Mouse (Mus musculus) liver, embryonic 13.5 days (tissue): ENCODE data around the gene Ppp1r8. TPM values are rescaled to one million over a fixed set of nuclear protein-coding genes. Genes with fewer than 3 reads are reported as not detected.
A peak's percentile ranks its signal among the peaks of the same experiment; 100 is the strongest.

Experiments
- ATAC-seq: fragments of 200-750 bp; cut with Nextera tagmentation; 2 replicates; pipeline ENCODE4 v1.8.0; 2017; ENCODE audit warnings: low read depth, mild to moderate bottlenecking, moderate number of reproducible peaks, moderate library complexity
- DNase-seq: peaks from one replicate; pipeline ENCODE4 v3.0.0; 2022
- H3K27ac ChIP-seq: fragments of 300-500 bp; sonication (generic); 2 replicates; pipeline ENCODE4 v1.5.1; 2015; ENCODE audit warnings: moderate library complexity, mild to moderate bottlenecking, inconsistent platforms
- H3K27me3 ChIP-seq: fragments of 300-500 bp; sonication (generic); 2 replicates; pipeline ENCODE4 v1.6.1; 2015; ENCODE audit warnings: mild to moderate bottlenecking, inconsistent platforms
- H3K36me3 ChIP-seq: fragments of 300-500 bp; sonication (generic); 2 replicates; pipeline ENCODE4 v1.6.1; 2015; ENCODE audit warnings: mild to moderate bottlenecking, inconsistent platforms
- H3K4me1 ChIP-seq: fragments of 300-500 bp; sonication (generic); replicated peaks from 2 replicates; pipeline ENCODE4 v1.6.1; 2015; ENCODE audit warnings: inconsistent platforms
- H3K4me2 ChIP-seq: fragments of 300-500 bp; sonication (generic); 2 replicates; pipeline ENCODE4 v1.6.1; 2015; ENCODE audit warnings: inconsistent platforms, mild to moderate bottlenecking, moderate library complexity
- H3K4me3 ChIP-seq: fragments of 300-500 bp; sonication (generic); replicated peaks from 2 replicates; pipeline ENCODE4 v1.5.1; 2015; ENCODE audit warnings: mild to moderate bottlenecking, inconsistent platforms
- H3K9ac ChIP-seq: fragments of 300-500 bp; sonication (generic); 2 replicates; pipeline ENCODE4 v1.6.1; 2015; ENCODE audit warnings: mild to moderate bottlenecking, inconsistent platforms
- H3K9me3 ChIP-seq: fragments of 300-500 bp; sonication (generic); replicated peaks from 2 replicates; pipeline ENCODE4 v1.6.1; 2016; ENCODE audit warnings: inconsistent platforms
- WGBS: fragments of 180-500 bp; shearing (Covaris S2); methylation state at CpG from one replicate; pipeline ENCODE4 v1.1.7; 2015; ENCODE audit not compliant: insufficient replicate concordance; 5-methylcytosine and 5-hydroxymethylcytosine counted together
- polyA plus RNA-seq: library from polyadenylated mRNA; unstranded; fragments of >200 nt; fragmentation: Nextera tagmentation; extraction: Ambion mirVana; gene quantifications from 2 replicates; pipeline ENCODE4 v1.2.1, GENCODE M21; 2015

Gene Ppp1r8
- polyA plus RNA-seq: 29.9 and 32.1 TPM in 2 replicates

- under 1% methylated on average over 40 of the region's 40 CpGs for WGBS
- peak within 1 kb of the TSS; percentile 78 for H3K27ac ChIP-seq
- H3K9ac ChIP-seq: peak within 1 kb of the TSS; percentile 90
- DNase-seq (peak; percentile 81), ATAC-seq (peak; percentile 97)
- no peaks in the 10 kb centered on the region for H3K9me3 ChIP-seq
- no peaks in the 10 kb centered on the region for H3K27me3 ChIP-seq
- H3K4me2 ChIP-seq: peak within 1 kb of the TSS; percentile 85
- peaks cover 24% of the 10 kb centered on the region for H3K36me3 ChIP-seq
- peaks cover 29% of the 10 kb centered on the region for H3K4me1 ChIP-seq
- peak within 1 kb of the TSS; percentile 89 for H3K4me3 ChIP-seq
Observed at GRCm38 (mm10) chr4:132842970-132843704, at the start of gene Ppp1r8. Gene Ppp1r8, minus strand, starts transcription at chr4:132843169.

GRCm38 (mm10) chr4:132884844-132885374, 41.9 kb upstream of the Ppp1r8 start:
- Histone ChIP-seq H3K4me2 (peak overlapping the region; percentile 96), H3K4me1 (peaks cover 38% of the 10 kb centered on the region), H3K27ac (peak overlapping the region; percentile 91), H3K27me3 (no peaks in the 10 kb centered on the region), H3K9ac (peak overlapping the region; percentile 97), H3K9me3 (no peaks in the 10 kb centered on the region), H3K4me3 (peak overlapping the region; percentile 96), H3K36me3 (peaks cover 8% of the 10 kb centered on the region)
- no peak for DNase-seq
- peak; percentile 1; the same call in 1 of the 2 replicates for ATAC-seq
- WGBS: 9% methylated on average over 9 of the region's 9 CpGs

GRCm38 (mm10) chr4:132884064-132884843, 41.3 kb upstream of the Ppp1r8 start, which contains the start of gene Stx12:
Gene Stx12, minus strand, starts transcription at chr4:132884509.
- H3K36me3 ChIP-seq: peaks cover 13% of the 10 kb centered on the region
- H3K4me3 ChIP-seq: peak within 1 kb of the TSS; percentile 96
- no peaks in the 10 kb centered on the region for H3K27me3 ChIP-seq
- peak within 1 kb of the TSS; percentile 97 for H3K9ac ChIP-seq
- H3K27ac ChIP-seq: peak within 1 kb of the TSS; percentile 91
- H3K4me1 ChIP-seq: peaks cover 38% of the 10 kb centered on the region
- peak; percentile 83 for DNase-seq
- under 1% methylated on average over 71 of the region's 72 CpGs for WGBS
- peak; percentile 92 for ATAC-seq
- H3K9me3 ChIP-seq: no peaks in the 10 kb centered on the region
- H3K4me2 ChIP-seq: peak within 1 kb of the TSS; percentile 96

- H3K4me1 ChIP-seq: peaks cover 38% of the 10 kb centered on the region
- no peaks in the 10 kb centered on the region for H3K9me3 ChIP-seq
- DNase-seq (no peak), ATAC-seq (no peak)
- under 1% methylated on average over 21 of the region's 21 CpGs for WGBS
- H3K9ac ChIP-seq: peak overlapping the region; percentile 97
- peak overlapping the region; percentile 91 for H3K27ac ChIP-seq
- peak overlapping the region; percentile 96 for H3K4me2 ChIP-seq
- H3K36me3 ChIP-seq: peaks cover 13% of the 10 kb centered on the region
- H3K27me3 ChIP-seq: no peaks in the 10 kb centered on the region
- H3K4me3 ChIP-seq: peak overlapping the region; percentile 96
Observed at GRCm38 (mm10) chr4:132883561-132884063, 40.6 kb upstream of the Ppp1r8 start.

GRCm38 (mm10) chr4:132874363-132875097, 31.6 kb upstream of the Ppp1r8 start:
- no peak overlapping the region for H3K4me2 ChIP-seq
- peaks cover 48% of the 10 kb centered on the region for H3K4me1 ChIP-seq
- peaks cover 33% of the 10 kb centered on the region for H3K36me3 ChIP-seq
- ATAC-seq (no peak), DNase-seq (no peak)
- H3K27me3 ChIP-seq: no peaks in the 10 kb centered on the region
- H3K27ac ChIP-seq: peak overlapping the region; percentile 45; the same call in 1 of the 2 replicates
- no peak overlapping the region for H3K4me3 ChIP-seq
- H3K9ac ChIP-seq: no peak overlapping the region
- 74% methylated on average over 7 of the region's 7 CpGs for WGBS
- no peaks in the 10 kb centered on the region for H3K9me3 ChIP-seq

GRCm38 (mm10) chr4:132873481-132874362, 30.8 kb upstream of the Ppp1r8 start:
- Histone ChIP-seq H3K4me3 (no peak overlapping the region), H3K9me3 (no peaks in the 10 kb centered on the region), H3K27ac (peak overlapping the region; percentile 45), H3K27me3 (no peaks in the 10 kb centered on the region), H3K4me2 (no peak overlapping the region), H3K9ac (0 out of 2 replicates have a peak overlapping the region, but pooled peaks have one; percentile 7), H3K36me3 (peaks cover 39% of the 10 kb centered on the region), H3K4me1 (peaks cover 48% of the 10 kb centered on the region)
- ATAC-seq (peak; percentile 31; the same call in 1 of the 2 replicates), DNase-seq (no peak)
- WGBS: 56% methylated on average over 11 of the region's 11 CpGs

GRCm38 (mm10) chr4:132871116-132871515, 28.1 kb upstream of the Ppp1r8 start:
- ATAC-seq (no peak), DNase-seq (no peak)
- Histone ChIP-seq H3K36me3 (peaks cover 60% of the 10 kb centered on the region), H3K27me3 (no peaks in the 10 kb centered on the region), H3K27ac (no peak overlapping the region), H3K4me1 (peaks cover 43% of the 10 kb centered on the region), H3K4me3 (no peak overlapping the region), H3K9me3 (no peaks in the 10 kb centered on the region), H3K9ac (no peak overlapping the region), H3K4me2 (no peak overlapping the region)
- 88% methylated on average over 3 of the region's 3 CpGs for WGBS

GRCm38 (mm10) chr4:132864856-132865255, 21.9 kb upstream of the Ppp1r8 start:
- ATAC-seq (no peak), DNase-seq (no peak)
- 78% methylated on average over 2 of the region's 2 CpGs for WGBS
- Histone ChIP-seq H3K4me2 (no peak overlapping the region), H3K9ac (no peak overlapping the region), H3K27ac (no peak overlapping the region), H3K4me1 (peaks cover 18% of the 10 kb centered on the region), H3K27me3 (no peaks in the 10 kb centered on the region), H3K36me3 (peaks cover 84% of the 10 kb centered on the region), H3K9me3 (no peaks in the 10 kb centered on the region), H3K4me3 (no peak overlapping the region)

GRCm38 (mm10) chr4:132863012-132863411, 20.0 kb upstream of the Ppp1r8 start:
- Histone ChIP-seq H3K4me2 (no peak overlapping the region), H3K9me3 (no peaks in the 10 kb centered on the region), H3K27ac (no peak overlapping the region), H3K9ac (no peak overlapping the region), H3K27me3 (no peaks in the 10 kb centered on the region), H3K36me3 (peaks cover 82% of the 10 kb centered on the region), H3K4me1 (peaks cover 17% of the 10 kb centered on the region), H3K4me3 (no peak overlapping the region)
- ATAC-seq (no peak), DNase-seq (no peak)
- 88% methylated on average over 13 of the region's 13 CpGs for WGBS

GRCm38 (mm10) chr4:132860880-132861279, 17.9 kb upstream of the Ppp1r8 start:
- no peaks in the 10 kb centered on the region for H3K9me3 ChIP-seq
- DNase-seq (peak; percentile 44), ATAC-seq (peak; percentile 61)
- H3K4me2 ChIP-seq: 0 out of 2 replicates have a peak overlapping the region, but pooled peaks have one; percentile 11
- no peaks in the 10 kb centered on the region for H3K27me3 ChIP-seq
- H3K9ac ChIP-seq: no peak overlapping the region
- H3K4me1 ChIP-seq: peaks cover 17% of the 10 kb centered on the region
- H3K4me3 ChIP-seq: no peak overlapping the region
- peak overlapping the region; percentile 26 for H3K27ac ChIP-seq
- 45% methylated on average over 1 of the region's 1 CpGs for WGBS
- peaks cover 83% of the 10 kb centered on the region for H3K36me3 ChIP-seq
